Mouse (Mus musculus) MEL (cell line): ENCODE measurements at regions not wholly inside any gene's neighbourhood (a gene's known extent, or its start where the extent isn't known, plus 50 kb on each side); places are given as distances from the start of the nearest gene placed in this dataset.
"Not testable (repeated sequence)": the region's sequence is repeated elsewhere in the genome, so short reads cannot be mapped to it uniquely, and the experiment has no call there.

Source experiments
- DNase-seq: peaks from one replicate; pipeline ENCODE4 v3.0.0; 2011; ENCODE audit warnings: low read depth, low spot score
- H3K27ac ChIP-seq: 2 replicates; pipeline ENCODE4 v1.5.1; 2012; ENCODE audit warnings: low read depth, mild to moderate bottlenecking, control low read depth, low read length, moderate library complexity; ENCODE audit not compliant: control insufficient read depth
- H3K27me3 ChIP-seq, 2 experiments: fragments of 150-350 bp in 1 of 2; sonication (generic) in 1 of 2; 2 replicates each; pipeline ENCODE4 v1.6.1; 2012; ENCODE audit warnings: low read length in 2 of 2, mild to moderate bottlenecking in 2 of 2, improper control_type of control experiment in 1 of 2, moderate library complexity in 1 of 2; ENCODE audit not compliant: insufficient read depth in 2 of 2, control insufficient read depth in 1 of 2
- H3K36me3 ChIP-seq, 2 experiments: 2 replicates each; pipeline ENCODE4 v1.6.1; 2012 to 2014; ENCODE audit warnings: low read length in 2 of 2, improper control_type of control experiment in 1 of 2, inconsistent platforms in 1 of 2, mild to moderate bottlenecking in 1 of 2; ENCODE audit not compliant: insufficient read depth in 2 of 2, control insufficient read depth in 1 of 2
- H3K4me1 ChIP-seq, 2 experiments: fragments of 150-350 bp in 1 of 2; sonication (generic) in 1 of 2; 2 replicates each; pipeline ENCODE4 v1.6.1; 2012; ENCODE audit warnings: low read length in 2 of 2, improper control_type of control experiment in 1 of 2, mild to moderate bottlenecking in 1 of 2; ENCODE audit not compliant: insufficient read depth in 2 of 2, control insufficient read depth in 1 of 2
- H3K4me3 ChIP-seq, 2 experiments: fragments of 150-350 bp in 1 of 2; sonication (generic) in 1 of 2; 2 replicates each; pipeline ENCODE4 v1.5.1; 2012; ENCODE audit warnings: low read depth in 2 of 2, low read length in 2 of 2, mild to moderate bottlenecking in 2 of 2, moderate library complexity in 2 of 2, control low read depth in 1 of 2, improper control_type of control experiment in 1 of 2; ENCODE audit not compliant: control insufficient read depth in 1 of 2, insufficient read depth in 1 of 2
- H3K79me2 ChIP-seq: 2 replicates; pipeline ENCODE4 v1.6.1; 2012; ENCODE audit warnings: mild to moderate bottlenecking, low read length, moderate library complexity; ENCODE audit not compliant: control insufficient read depth, poor library complexity, insufficient read depth
- H3K9ac ChIP-seq: 2 replicates; pipeline ENCODE4 v1.6.1; 2012; ENCODE audit warnings: low read depth, mild to moderate bottlenecking, control low read depth, low read length, moderate library complexity; ENCODE audit not compliant: control insufficient read depth, poor library complexity, severe bottlenecking
- H3K9me3 ChIP-seq: fragments of 150-350 bp; sonication (generic); replicated peaks from 2 replicates; pipeline ENCODE4 v1.6.1; 2012; ENCODE audit warnings: mild to moderate bottlenecking, low read length, improper control_type of control experiment, moderate library complexity; ENCODE audit not compliant: insufficient read depth
- BHLHE40 ChIP-seq: IDR thresholded peaks from 2 replicates; pipeline ENCODE4 v1.6.1; 2012; ENCODE audit warnings: low read depth, mild to moderate bottlenecking, inconsistent platforms, low read length, improper control_type of control experiment, borderline replicate concordance
- CHD2 ChIP-seq: IDR thresholded peaks from 2 replicates; pipeline ENCODE4 v1.6.1; 2011; ENCODE audit warnings: low read length, improper control_type of control experiment
- E2F4 ChIP-seq: IDR thresholded peaks from 2 replicates; pipeline ENCODE4 v1.6.1; 2011; ENCODE audit warnings: low read depth, low read length, improper control_type of control experiment, borderline replicate concordance
- ELF1 ChIP-seq: IDR thresholded peaks from 2 replicates; pipeline ENCODE4 v1.6.1; 2014; ENCODE audit warnings: low read depth, mild to moderate bottlenecking, inconsistent platforms, low read length, improper control_type of control experiment, moderate library complexity
- EP300 ChIP-seq, 2 experiments: IDR thresholded peaks; 2 replicates each; pipeline ENCODE4 v1.6.1; 2011; ENCODE audit warnings: improper control_type of control experiment in 2 of 2, low read length in 2 of 2, low read depth in 1 of 2, mild to moderate bottlenecking in 1 of 2
- ETS1 ChIP-seq: IDR thresholded peaks from 2 replicates; pipeline ENCODE4 v1.6.1; 2012; ENCODE audit warnings: low read depth, mild to moderate bottlenecking, inconsistent platforms, low read length, improper control_type of control experiment, moderate library complexity
- JUND ChIP-seq: IDR thresholded peaks from 2 replicates; pipeline ENCODE4 v1.6.1; 2011; ENCODE audit warnings: low read depth, mild to moderate bottlenecking, improper control_type of control experiment, low read length
- KAT2A ChIP-seq: conservative IDR thresholded peaks from 2 replicates; pipeline ENCODE4 v1.6.1; 2012; ENCODE audit warnings: low read depth, low read length, improper control_type of control experiment, inconsistent platforms
- MAFK ChIP-seq: IDR thresholded peaks from 2 replicates; pipeline ENCODE4 v1.6.1; 2011; ENCODE audit warnings: low read depth, mild to moderate bottlenecking, low read length, improper control_type of control experiment, borderline replicate concordance
- MAX ChIP-seq: IDR thresholded peaks from 2 replicates; pipeline ENCODE4 v1.6.1; 2011; ENCODE audit warnings: low read length, improper control_type of control experiment
- MEF2A ChIP-seq: IDR thresholded peaks from 2 replicates; pipeline ENCODE4 v1.6.1; 2014; ENCODE audit warnings: low read depth, mild to moderate bottlenecking, inconsistent platforms, low read length, improper control_type of control experiment; ENCODE audit not compliant: poor library complexity, insufficient replicate concordance, severe bottlenecking; ENCODE audit errors: extremely low read depth
- MXI1 ChIP-seq: IDR thresholded peaks from 2 replicates; pipeline ENCODE4 v1.6.1; 2011; ENCODE audit warnings: mild to moderate bottlenecking, low read depth, low read length, improper control_type of control experiment
- MYC ChIP-seq: IDR thresholded peaks from 2 replicates; pipeline ENCODE4 v1.6.1; 2011; ENCODE audit warnings: low read depth, mild to moderate bottlenecking, low read length, improper control_type of control experiment, moderate library complexity
- POLR2A ChIP-seq, 2 experiments: IDR thresholded peaks; 2 replicates each; pipeline ENCODE4 v1.6.1; 2011 to 2012; ENCODE audit warnings: low read length in 2 of 2, mild to moderate bottlenecking in 2 of 2, control low read depth in 1 of 2, improper control_type of control experiment in 1 of 2, low read depth in 1 of 2, moderate library complexity in 1 of 2; ENCODE audit not compliant: control insufficient read depth in 1 of 2, insufficient read depth in 1 of 2, poor library complexity in 1 of 2
- SIN3A ChIP-seq: IDR thresholded peaks from 2 replicates; pipeline ENCODE4 v1.6.1; 2012; ENCODE audit warnings: low read length, improper control_type of control experiment, inconsistent platforms
- TAL1 ChIP-seq: IDR thresholded peaks from 2 replicates; pipeline ENCODE4 v1.6.1; 2012; ENCODE audit warnings: mild to moderate bottlenecking, inconsistent platforms, low read length, moderate library complexity, mixed read lengths
- USF1 ChIP-seq: IDR thresholded peaks from 2 replicates; pipeline ENCODE4 v1.6.1; 2014; ENCODE audit warnings: low read depth, mild to moderate bottlenecking, inconsistent platforms, low read length, improper control_type of control experiment, moderate library complexity
- USF2 ChIP-seq, 2 experiments: IDR thresholded peaks; 2 replicates each; pipeline ENCODE4 v1.6.1; 2011 to 2012; ENCODE audit warnings: improper control_type of control experiment in 2 of 2, low read length in 2 of 2, borderline replicate concordance in 1 of 2, inconsistent platforms in 1 of 2, low read depth in 1 of 2, mild to moderate bottlenecking in 1 of 2; ENCODE audit not compliant: insufficient read depth in 1 of 2
- ZC3H11A ChIP-seq: IDR thresholded peaks from 2 replicates; pipeline ENCODE4 v1.6.1; 2012; ENCODE audit warnings: low read depth, mild to moderate bottlenecking, inconsistent platforms, low read length, improper control_type of control experiment
- ZMIZ1 ChIP-seq: IDR thresholded peaks from 2 replicates; pipeline ENCODE4 v1.6.1; 2012; ENCODE audit warnings: low read depth, mild to moderate bottlenecking, inconsistent platforms, low read length, improper control_type of control experiment, moderate library complexity

DNA sequence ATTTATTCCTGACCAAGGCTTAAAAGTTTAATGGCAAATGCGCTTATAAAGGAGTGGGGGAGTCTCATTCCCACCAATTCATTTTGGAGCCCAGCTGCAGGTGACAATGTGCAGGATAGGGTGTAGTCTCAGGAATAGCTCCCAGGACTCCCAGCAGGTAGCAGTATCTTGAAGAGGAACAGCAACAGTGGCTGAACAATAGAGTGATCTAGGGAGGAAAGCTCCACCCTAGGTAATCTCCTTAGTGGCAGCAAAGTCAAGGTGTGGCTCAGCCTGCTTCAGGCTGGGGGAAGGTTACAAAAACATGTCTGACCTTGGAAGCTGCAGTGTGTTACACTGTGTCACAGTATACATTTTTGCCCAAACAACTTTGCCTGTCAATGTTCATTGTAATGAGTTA, 255.2 kb downstream of the Ppp1r3a start:
- H3K4me1 ChIP-seq, H3K36me3 ChIP-seq, H3K4me3 ChIP-seq, H3K9ac ChIP-seq, H3K27me3 ChIP-seq, DNase-seq, H3K79me2 ChIP-seq, H3K27ac ChIP-seq, H3K9me3 ChIP-seq: not testable (repeated sequence)

DNA sequence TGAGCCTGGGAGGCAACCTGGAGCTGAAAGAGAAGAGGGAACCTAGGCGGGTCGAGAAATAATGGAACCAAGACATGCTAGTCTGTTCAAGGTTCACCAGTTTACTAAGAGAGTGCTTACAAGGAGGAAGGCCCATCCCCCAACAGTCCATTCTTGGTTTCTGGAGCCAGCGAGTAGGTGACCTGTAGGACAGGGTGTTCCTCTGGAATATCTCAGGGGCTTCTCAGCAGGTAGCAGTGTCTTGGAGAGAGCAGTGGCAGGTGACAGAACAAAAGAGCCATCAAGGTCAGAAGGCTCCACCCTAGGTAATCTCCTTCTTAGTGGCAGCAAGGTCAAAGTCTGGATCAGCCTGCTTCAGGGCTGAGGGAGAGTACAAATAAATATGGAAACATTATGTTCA, 268.4 kb downstream of the Ppp1r3a start:
- H3K9me3 ChIP-seq, H3K9ac ChIP-seq, H3K36me3 ChIP-seq, H3K27me3 ChIP-seq, H3K4me1 ChIP-seq, DNase-seq, H3K4me3 ChIP-seq, H3K79me2 ChIP-seq, H3K27ac ChIP-seq: not testable (repeated sequence)

- TF ChIP-seq USF1 (no peak), E2F4 (no peak), BHLHE40 (no peak), KAT2A (no peak), MAX (no peak), MYC (no peak), ETS1 (no peak), EP300 (IDR thresholded peaks at IDR 0.05; ENCODE audit: low read depth in 1 of 2, low read length in 2 of 2) (no peak), POLR2A (IDR thresholded peaks at IDR 0.05; ENCODE audit: control insufficient read depth in 1 of 2, insufficient read depth in 1 of 2, low read depth in 1 of 2, low read length in 2 of 2, poor library complexity in 1 of 2) (no peak), USF2 (IDR thresholded peaks at IDR 0.05; ENCODE audit: borderline replicate concordance in 1 of 2, insufficient read depth in 1 of 2, low read depth in 1 of 2, low read length in 2 of 2) (no peak), SIN3A (no peak), JUND (no peak), MAFK (no peak), TAL1 (no peak), ZC3H11A (no peak), ZMIZ1 (no peak), MXI1 (no peak), MEF2A (no peak), CHD2 (no peak), ELF1 (no peak)
- DNase-seq: no peak
- H3K27ac ChIP-seq: no peak overlapping the region
- H3K27me3 ChIP-seq: no peaks in the 10 kb centered on the region
- H3K4me1 ChIP-seq: no peaks in the 10 kb centered on the region
- no peaks in the 10 kb centered on the region for H3K9me3 ChIP-seq
- no peaks in the 10 kb centered on the region for H3K36me3 ChIP-seq
- no peak overlapping the region for H3K4me3 ChIP-seq
- H3K9ac ChIP-seq: no peak overlapping the region
- H3K79me2 ChIP-seq: no peaks in the 10 kb centered on the region
These were observed 298.7 kb downstream of the Ppp1r3a start for GRCm38 (mm10) chr6:14456394-14456793.

DNA sequence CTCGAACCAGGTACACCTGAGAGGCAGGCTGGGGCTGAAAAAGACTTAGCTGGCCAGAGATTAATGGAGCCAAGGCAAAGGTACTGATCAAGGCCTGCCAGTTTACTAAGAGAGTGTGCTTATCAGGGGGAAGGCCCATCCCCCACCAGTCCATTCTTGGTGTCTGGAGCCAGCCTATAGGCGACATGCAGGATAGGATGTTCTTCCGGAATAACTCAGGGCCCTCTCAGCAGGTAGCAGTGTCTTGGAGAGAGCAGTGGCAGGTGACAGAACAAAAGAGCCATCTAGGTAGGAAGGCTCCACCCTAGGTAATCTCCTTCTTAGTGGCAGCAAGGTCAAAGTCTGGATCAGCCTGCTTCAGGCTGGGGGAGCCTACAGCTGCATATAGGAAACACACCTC, 301.8 kb downstream of the Ppp1r3a start:
- DNase-seq, H3K27me3 ChIP-seq, H3K36me3 ChIP-seq, H3K9me3 ChIP-seq, H3K9ac ChIP-seq, H3K27ac ChIP-seq, H3K4me3 ChIP-seq, H3K79me2 ChIP-seq, H3K4me1 ChIP-seq: not testable (repeated sequence)
